Mouse (Mus musculus) testis, adult 2 months (tissue): ENCODE results near the gene Olfr1183.

Source experiments
- CTCF ChIP-seq: fragments of 200-500 bp; IDR thresholded peaks from 2 replicates; pipeline ENCODE4 v1.5.1; 2012; ENCODE audit warnings: low read depth, mild to moderate bottlenecking, inconsistent platforms, low read length, moderate library complexity; ENCODE audit not compliant: control insufficient read depth, insufficient read depth, insufficient replicate concordance
- POLR2A ChIP-seq: fragments of 200-500 bp; IDR thresholded peaks from 2 replicates; pipeline ENCODE4 v1.6.1; 2012; ENCODE audit warnings: low read depth, mild to moderate bottlenecking, inconsistent platforms, low read length, moderate library complexity; ENCODE audit not compliant: control insufficient read depth

GRCm38 (mm10) chr2:88483298-88483697 is 28.6 kb downstream of the Olfr1183 start, which contains the start of gene Olfr1184:
- TF ChIP-seq CTCF (no peak), POLR2A (no peak)
